Mouse (Mus musculus) liver, adult (tissue): ENCODE data around the gene Aff1.

ENCODE experiments used
- GATA4 ChIP-seq: IDR thresholded peaks from 2 replicates; pipeline ENCODE4 v1.6.1; 2014; ENCODE audit warnings: mild to moderate bottlenecking, low read length; ENCODE audit not compliant: insufficient replicate concordance

Gene Aff1

GRCm38 (mm10) chr5:103765758-103766431, 73.7 kb downstream of the Aff1 start:
- no peak for TF ChIP-seq GATA4

- no peak for TF ChIP-seq GATA4
Measured at GRCm38 (mm10) chr5:103766432-103766815, 74.2 kb downstream of the Aff1 start.

GRCm38 (mm10) chr5:103768961-103769360, 76.8 kb downstream of the Aff1 start:
- TF ChIP-seq GATA4: no peak

DNA sequence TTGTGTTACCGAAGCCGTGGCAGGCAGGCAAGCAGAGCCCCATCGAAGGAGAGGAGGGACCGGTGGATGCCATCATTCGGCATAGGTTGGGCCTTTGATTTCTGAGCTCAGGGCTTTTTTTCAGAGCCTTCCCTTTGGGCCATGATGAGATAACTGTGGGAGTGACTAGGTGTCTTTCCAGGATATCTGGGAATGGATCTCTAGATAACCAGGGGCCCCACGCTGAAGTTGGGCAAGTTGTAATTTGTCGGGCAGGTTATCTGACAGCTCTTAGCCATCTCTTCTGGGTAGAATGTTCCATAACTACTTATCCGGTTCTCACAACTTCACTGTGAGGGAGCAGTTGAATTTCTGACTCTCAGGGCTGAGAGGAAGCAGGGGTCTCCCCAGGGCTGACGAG, 77.5 kb downstream of the Aff1 start:
- no peak for TF ChIP-seq GATA4

GRCm38 (mm10) chr5:103770447-103771222, 78.5 kb downstream of the Aff1 start:
- TF ChIP-seq GATA4: peak; percentile 35; the same call in 1 of the 2 replicates

DNA sequence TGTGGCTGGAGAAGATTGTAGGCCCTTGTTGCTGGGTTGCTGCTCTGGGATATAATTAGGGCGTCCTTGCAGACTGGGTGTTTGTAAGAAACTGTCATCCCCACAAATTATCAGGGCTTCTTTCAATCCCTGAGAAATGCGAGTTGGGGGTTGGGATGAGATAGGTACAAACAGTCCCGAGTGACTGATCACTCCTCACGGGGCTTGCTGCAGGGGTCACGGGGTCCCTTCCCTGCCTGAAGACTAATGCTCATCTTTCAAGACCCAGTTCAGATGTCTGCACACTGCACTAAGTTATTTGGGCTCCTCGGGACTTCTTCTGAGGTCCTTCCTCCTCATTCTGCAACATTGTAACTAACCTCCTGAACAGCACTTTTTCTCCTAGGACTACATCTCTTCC, 79.2 kb downstream of the Aff1 start:
- no peak for TF ChIP-seq GATA4

DNA sequence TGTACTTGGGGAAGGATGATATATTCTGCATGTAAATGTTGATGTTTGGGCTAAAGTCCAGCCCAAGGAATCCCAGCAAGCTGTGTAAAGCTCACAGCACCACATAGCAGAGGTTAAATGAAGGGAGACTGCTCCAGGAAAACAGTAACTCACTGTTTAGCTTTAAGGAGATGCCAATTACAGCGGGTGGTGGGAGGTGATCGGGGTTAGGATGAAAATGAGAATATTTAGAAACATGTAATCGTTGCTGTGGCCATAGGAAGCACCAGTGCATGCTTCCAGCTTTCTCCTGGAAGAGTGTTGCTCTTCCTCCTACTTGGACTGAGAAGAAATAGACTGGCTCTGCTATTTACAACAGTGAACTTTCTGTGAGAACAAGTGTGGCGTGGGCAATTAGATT, 80.1 kb downstream of the Aff1 start:
- no peak for TF ChIP-seq GATA4

DNA sequence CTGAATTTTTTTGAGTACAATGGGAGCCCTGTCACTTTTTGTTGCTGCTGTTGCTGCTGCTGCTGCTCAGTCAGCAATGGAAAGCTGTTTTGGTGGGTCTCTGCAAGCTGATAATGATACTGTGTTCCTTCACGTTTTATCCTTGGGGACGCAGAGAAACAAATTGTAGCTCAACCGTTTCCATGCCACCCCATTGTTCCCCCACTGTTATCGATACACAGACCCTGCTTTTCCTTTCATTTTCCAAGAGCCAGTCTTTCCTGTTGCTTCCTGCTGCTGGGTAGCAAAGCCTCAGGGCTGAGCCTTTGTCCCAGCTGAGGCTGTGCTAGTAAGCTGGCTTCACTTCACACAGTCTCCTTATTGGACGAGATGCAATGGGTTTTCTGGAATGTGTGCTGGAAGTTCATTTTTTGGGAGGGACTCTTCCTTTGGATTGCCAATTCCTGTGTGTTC, 81.0 kb downstream of the Aff1 start:
- TF ChIP-seq GATA4: peak; percentile 91

DNA sequence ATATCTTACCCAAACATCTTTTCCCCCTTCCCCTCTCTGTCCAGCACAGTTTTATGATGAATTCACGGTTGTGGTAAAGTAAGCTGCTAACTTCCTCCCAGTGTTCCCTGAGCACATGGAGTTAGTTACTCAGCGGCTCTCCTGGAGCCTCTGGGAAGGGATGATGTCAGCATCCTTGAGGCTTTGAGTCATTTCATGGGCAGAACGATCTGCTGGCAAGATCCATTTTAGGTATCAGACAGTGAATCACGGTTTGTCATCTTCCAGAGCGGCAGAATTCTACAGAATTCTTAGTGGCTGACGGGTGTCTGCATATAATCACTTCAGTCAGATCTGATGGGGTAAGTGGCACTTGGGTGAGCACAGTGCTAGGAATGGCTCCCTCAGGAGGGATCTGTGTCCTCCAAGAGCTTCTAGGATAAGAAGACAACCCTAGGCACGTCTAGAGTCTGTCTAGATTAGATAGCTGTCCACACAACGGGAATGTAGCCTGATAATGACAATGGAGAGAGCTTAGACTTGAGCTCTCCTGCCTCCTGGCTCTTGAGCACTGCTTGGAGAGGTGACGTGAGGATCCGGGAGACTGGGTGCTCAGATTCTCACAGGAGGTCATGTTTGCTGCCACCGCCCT, 82.6 kb downstream of the Aff1 start:
- TF ChIP-seq GATA4: no peak

GRCm38 (mm10) chr5:103775429-103775828, 83.3 kb downstream of the Aff1 start:
- no peak for TF ChIP-seq GATA4

GRCm38 (mm10) chr5:103776842-103777241, 84.7 kb downstream of the Aff1 start:
- no peak for TF ChIP-seq GATA4

DNA sequence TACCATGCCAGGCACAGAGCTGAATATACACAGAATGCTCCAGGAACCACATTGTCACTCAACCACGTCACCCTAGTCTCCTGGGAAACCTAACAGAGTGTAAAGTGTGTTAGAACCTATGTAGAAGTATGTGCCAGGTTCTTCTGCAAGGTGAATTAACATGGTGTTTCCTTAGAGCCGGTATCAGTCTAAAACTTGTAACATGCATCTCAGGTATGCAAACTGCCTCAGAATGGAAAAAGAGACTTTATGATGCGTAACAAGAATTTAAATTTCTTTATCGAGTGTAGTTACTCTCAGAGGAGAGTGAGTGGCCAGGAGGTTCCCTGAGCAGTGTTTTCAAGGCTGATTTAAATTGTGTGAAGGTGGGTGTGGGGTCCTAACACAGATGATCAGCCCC, 85.3 kb downstream of the Aff1 start:
- TF ChIP-seq GATA4: no peak

GRCm38 (mm10) chr5:103778314-103779117, 86.3 kb downstream of the Aff1 start:
- TF ChIP-seq GATA4: no peak

DNA sequence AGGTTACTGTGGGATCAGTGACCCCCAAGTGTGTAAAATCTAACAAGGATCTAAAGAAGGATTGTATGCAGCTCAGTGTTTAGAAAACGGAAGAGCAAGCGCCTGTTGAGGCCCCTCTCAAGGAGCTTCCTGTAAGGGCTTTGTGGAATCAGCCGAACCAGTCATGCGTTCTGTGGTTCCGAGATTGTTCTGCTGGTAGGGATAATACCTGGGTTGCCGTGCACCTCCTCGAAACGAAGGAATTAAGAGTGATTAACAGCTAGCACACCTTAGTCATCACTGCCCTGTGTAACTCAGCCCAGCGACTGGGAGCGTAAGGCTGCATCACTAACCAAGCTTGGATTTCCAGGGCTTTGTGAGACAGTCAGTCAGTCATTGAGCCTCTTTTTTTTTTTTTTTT, 87.7 kb downstream of the Aff1 start:
- no peak for TF ChIP-seq GATA4

DNA sequence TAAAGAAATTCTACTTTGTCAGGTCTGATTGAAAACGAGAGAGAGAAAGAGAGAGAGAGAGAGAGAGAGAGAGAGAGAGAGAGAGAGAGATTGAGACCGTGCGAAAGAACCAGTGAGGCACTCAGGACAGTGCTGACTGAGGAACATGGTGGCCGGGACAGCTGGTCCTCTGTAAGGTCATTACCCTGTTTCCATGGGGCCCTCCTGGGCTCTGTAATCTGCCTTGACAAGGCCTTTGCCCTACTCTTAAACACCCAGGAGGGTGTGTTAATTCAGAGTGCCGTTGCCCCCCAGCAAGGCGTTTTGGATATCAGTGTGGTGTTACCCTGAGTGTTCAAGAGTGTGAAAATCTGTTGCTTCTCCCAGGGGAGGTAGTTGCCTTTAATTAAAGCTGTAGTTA, 88.1 kb downstream of the Aff1 start:
- no peak for TF ChIP-seq GATA4
